Mouse (Mus musculus) ovary, adult 10 weeks (tissue): ENCODE data around the gene Btbd3. TPM values are rescaled to one million over a fixed set of nuclear protein-coding genes. Genes with fewer than 3 reads are reported as not detected.

ENCODE experiments used
- polyA plus RNA-seq: library from polyadenylated mRNA; stranded (reverse); fragments of 350-450 nt; fragmentation: Illumina TruSeq; extraction: RNeasy Lipid Tissue Mini Kit (QIAGEN cat#74804); gene quantifications from one replicate; pipeline ENCODE4 v1.2.3, GENCODE M21; 2014

Btbd3 gene
- 70.8 TPM for polyA plus RNA-seq

DNA sequence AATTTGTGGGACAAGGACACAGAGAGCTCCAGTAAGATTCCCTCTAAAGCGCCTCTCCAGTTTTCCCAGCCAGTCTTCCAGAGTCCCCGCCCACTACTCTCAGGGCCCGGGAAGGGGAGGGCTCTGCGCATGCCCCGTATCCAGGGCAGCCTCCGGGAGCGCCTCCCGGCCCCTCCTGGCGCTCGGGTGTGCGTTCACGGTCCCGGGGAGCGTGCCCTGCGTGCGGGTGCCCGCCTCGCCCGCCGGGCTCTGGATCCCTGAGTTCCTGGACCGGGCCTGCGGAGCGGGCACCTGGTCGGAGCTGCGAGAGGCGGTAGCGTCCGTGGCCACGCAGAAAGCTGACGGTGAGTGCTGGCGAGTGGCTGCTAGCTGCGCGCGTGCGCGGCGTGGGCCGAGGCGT, at the start of gene Btbd3:
Gene Btbd3 (plus strand): TSS at position 155 of the 400 bp plus-strand sequence.

